Mouse (Mus musculus): ENCODE results near the gene Hamp.

DNA sequence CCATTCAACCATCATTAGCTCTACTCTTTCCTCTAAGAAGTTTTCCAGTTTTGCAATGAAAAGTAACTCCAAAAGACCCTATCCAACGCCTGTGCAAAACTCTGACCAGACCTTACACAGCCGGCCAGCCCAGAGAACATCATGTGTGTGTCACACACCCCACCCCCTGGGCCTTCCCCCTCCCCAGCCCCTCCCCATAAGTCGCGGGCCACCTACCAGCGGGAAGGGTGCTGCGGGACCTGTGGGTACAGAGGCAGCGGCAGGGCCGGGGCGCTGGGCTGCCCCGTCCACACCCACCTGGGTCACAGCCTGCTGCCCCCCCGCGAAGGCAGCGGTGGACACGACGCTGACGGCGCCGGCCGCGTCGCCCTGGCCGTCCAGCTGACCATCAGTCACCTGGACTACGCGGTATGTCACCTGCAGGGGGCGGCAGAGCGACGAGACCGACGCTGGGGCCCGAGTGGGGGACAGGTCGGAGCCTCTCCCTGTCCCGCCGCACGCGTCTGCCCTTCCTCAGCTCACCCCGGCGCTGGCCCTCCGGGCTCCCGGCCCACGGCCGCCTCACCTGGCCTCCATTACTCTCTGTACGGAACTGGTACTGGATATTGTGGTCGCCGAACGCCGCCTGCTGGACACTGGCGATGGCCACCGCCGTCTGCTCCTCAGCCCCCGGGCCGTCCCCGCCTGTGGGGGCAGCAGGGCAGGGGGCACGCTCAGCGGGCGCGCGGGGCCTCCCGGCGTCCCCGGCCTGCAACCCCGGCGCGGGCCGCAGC is 11.9 kb upstream of the Hamp start:
- TF ChIP-seq CTCF (IDR thresholded peaks at IDR 0.05; ENCODE audit: extremely low read depth, insufficient read depth, insufficient read length, insufficient replicate concordance): peak; percentile 54; the same call in 1 of the 2 replicates
- peak; percentile 7; the same call in 1 of the 2 replicates for TF ChIP-seq POLR2A (IDR thresholded peaks at IDR 0.05; ENCODE audit: low read depth, low read length)

Measured in spleen, adult 2 months (tissue).